Mouse (Mus musculus) forebrain, embryonic 15.5 days (tissue): Measurements from ENCODE around the gene Sirt4. TPM values are rescaled to one million over a fixed set of nuclear protein-coding genes. Genes with fewer than 3 reads are reported as not detected.
"Not testable (repeated sequence)": the region's sequence is repeated elsewhere in the genome, so short reads cannot be mapped to it uniquely, and the experiment has no call there.

Experiments used
- ATAC-seq: fragments of 200-750 bp; cut with Nextera tagmentation; replicated peaks from 2 replicates; pipeline ENCODE4 v1.8.0; 2017; ENCODE audit warnings: mild to moderate bottlenecking, moderate TSS enrichment, moderate library complexity
- H3K27ac ChIP-seq: fragments of 300-500 bp; sonication (generic); replicated peaks from 2 replicates; pipeline ENCODE4 v1.5.1; 2015; ENCODE audit warnings: mild to moderate bottlenecking, inconsistent platforms
- H3K27me3 ChIP-seq: fragments of 300-500 bp; sonication (generic); 2 replicates; pipeline ENCODE4 v1.6.1; 2015; ENCODE audit warnings: inconsistent platforms
- H3K36me3 ChIP-seq: fragments of 300-500 bp; sonication (generic); 2 replicates; pipeline ENCODE4 v1.6.1; 2015; ENCODE audit warnings: mild to moderate bottlenecking, inconsistent platforms
- H3K4me1 ChIP-seq: fragments of 300-500 bp; sonication (generic); 2 replicates; pipeline ENCODE4 v1.6.1; 2015; ENCODE audit warnings: inconsistent platforms
- H3K4me2 ChIP-seq: fragments of 300-500 bp; sonication (generic); replicated peaks from 2 replicates; pipeline ENCODE4 v1.6.1; 2015; ENCODE audit warnings: mild to moderate bottlenecking, inconsistent platforms
- H3K4me3 ChIP-seq: fragments of 300-500 bp; sonication (generic); 2 replicates; pipeline ENCODE4 v1.5.1; 2015; ENCODE audit warnings: mild to moderate bottlenecking, inconsistent platforms
- H3K9ac ChIP-seq: fragments of 300-500 bp; sonication (generic); replicated peaks from 2 replicates; pipeline ENCODE4 v1.6.1; 2015; ENCODE audit warnings: mild to moderate bottlenecking, inconsistent platforms
- H3K9me3 ChIP-seq: fragments of 300-500 bp; sonication (generic); 2 replicates; pipeline ENCODE4 v1.6.1; 2016; ENCODE audit warnings: inconsistent platforms
- WGBS: fragments of 180-500 bp; shearing (Covaris S2); methylation state at CpG from one replicate; pipeline ENCODE4 v1.1.7; 2015; ENCODE audit warnings: mixed read lengths; 5-methylcytosine and 5-hydroxymethylcytosine counted together
- polyA plus RNA-seq: library from polyadenylated mRNA; unstranded; fragments of >200 nt; fragmentation: Nextera tagmentation; extraction: Ambion mirVana; gene quantifications from 2 replicates; pipeline ENCODE4 v1.2.1, GENCODE M21; 2015

The Sirt4 gene
- polyA plus RNA-seq, 1 experiment from 2014 or later = 34.0 TPM

GRCm38 (mm10) chr5:115513246-115513645 lies 28.7 kb upstream of the Sirt4 start:
- no peaks in the 10 kb centered on the region for H3K27me3 ChIP-seq
- peaks cover 33% of the 10 kb centered on the region for H3K4me1 ChIP-seq
- no peak overlapping the region for H3K4me3 ChIP-seq
- H3K4me2 ChIP-seq = no peak overlapping the region
- H3K9me3 ChIP-seq = no peaks in the 10 kb centered on the region
- H3K27ac ChIP-seq = no peak overlapping the region
- ATAC-seq = no peak
- no peak overlapping the region for H3K9ac ChIP-seq
- no peaks in the 10 kb centered on the region for H3K36me3 ChIP-seq
- 97% methylated on average over 14 of the region's 14 CpGs for WGBS

DNA sequence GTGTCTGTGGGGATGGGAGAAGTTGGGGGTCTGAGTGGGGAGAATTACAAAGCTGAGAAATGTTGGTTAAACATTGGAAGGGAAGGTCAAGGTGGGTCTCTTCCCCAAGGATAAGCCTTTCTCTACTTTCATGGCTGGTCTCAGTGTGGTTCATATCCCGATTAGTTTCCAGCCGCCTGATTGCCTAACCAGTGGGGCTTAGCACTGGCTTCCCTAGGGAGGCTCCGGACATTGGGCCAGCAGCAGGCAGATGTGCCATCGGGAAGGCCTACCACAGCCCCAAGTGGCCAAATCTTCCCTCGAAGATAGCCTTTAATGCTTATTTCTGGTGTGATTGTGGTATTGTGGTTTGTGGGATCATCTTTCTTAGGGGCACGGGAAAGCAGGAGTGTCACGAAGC lies 27.9 kb upstream of the Sirt4 start:
- peaks cover 42% of the 10 kb centered on the region for H3K4me1 ChIP-seq
- no peaks in the 10 kb centered on the region for H3K27me3 ChIP-seq
- WGBS = 95% methylated on average over 7 of the region's 7 CpGs
- H3K9me3 ChIP-seq = no peaks in the 10 kb centered on the region
- H3K4me2 ChIP-seq = no peak overlapping the region
- ATAC-seq = no peak
- no peak overlapping the region for H3K9ac ChIP-seq
- no peak overlapping the region for H3K27ac ChIP-seq
- H3K36me3 ChIP-seq = no peaks in the 10 kb centered on the region
- no peak overlapping the region for H3K4me3 ChIP-seq

GRCm38 (mm10) chr5:115509790-115510689 lies 25.5 kb upstream of the Sirt4 start:
- H3K27ac ChIP-seq = peak overlapping the region; percentile 58
- H3K4me3 ChIP-seq = 0 out of 2 replicates have a peak overlapping the region, but pooled peaks have one; percentile 95
- no peak overlapping the region for H3K9ac ChIP-seq
- H3K36me3 ChIP-seq = no peaks in the 10 kb centered on the region
- no peaks in the 10 kb centered on the region for H3K27me3 ChIP-seq
- peak overlapping the region; percentile 83 for H3K4me2 ChIP-seq
- 63% methylated on average over 15 of the region's 15 CpGs for WGBS
- H3K9me3 ChIP-seq = no peaks in the 10 kb centered on the region
- H3K4me1 ChIP-seq = peaks cover 41% of the 10 kb centered on the region
- ATAC-seq = no peak

DNA sequence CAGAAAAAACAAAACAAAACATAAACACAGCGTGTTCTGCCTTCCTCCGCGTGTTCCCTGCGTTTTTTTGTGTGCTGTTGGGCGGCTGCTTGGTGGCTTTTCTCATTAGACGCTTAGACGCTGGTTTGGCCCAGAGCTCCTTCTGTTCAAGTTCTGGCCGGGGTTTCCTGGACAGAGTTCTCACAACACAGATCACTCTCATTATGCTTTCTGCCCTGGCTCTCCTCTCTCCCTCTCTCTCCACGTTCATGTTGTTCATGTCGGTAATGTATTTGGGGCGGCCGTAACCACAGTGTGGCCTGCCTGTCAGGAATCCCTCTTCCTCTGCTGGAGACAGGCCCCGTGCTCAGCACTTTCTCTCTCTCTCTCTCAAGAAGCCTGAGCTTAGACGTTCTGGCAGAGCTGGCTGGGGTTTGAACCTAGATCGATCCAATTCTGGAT lies 24.8 kb upstream of the Sirt4 start:
- Histone ChIP-seq H3K9me3 (no peaks in the 10 kb centered on the region), H3K36me3 (no peaks in the 10 kb centered on the region), H3K4me2 (peak overlapping the region; percentile 83), H3K27ac (peak overlapping the region; percentile 58), H3K4me3 (0 out of 2 replicates have a peak overlapping the region, but pooled peaks have one; percentile 95), H3K4me1 (peaks cover 35% of the 10 kb centered on the region), H3K9ac (no peak overlapping the region), H3K27me3 (no peaks in the 10 kb centered on the region)
- 33% methylated on average over 15 of the region's 15 CpGs for WGBS
- no peak for ATAC-seq

- H3K9me3 ChIP-seq = no peaks in the 10 kb centered on the region
- WGBS = 36% methylated on average over 10 of the region's 10 CpGs
- no peak for ATAC-seq
These were observed 24.3 kb upstream of the Sirt4 start for GRCm38 (mm10) chr5:115508859-115509147.

DNA sequence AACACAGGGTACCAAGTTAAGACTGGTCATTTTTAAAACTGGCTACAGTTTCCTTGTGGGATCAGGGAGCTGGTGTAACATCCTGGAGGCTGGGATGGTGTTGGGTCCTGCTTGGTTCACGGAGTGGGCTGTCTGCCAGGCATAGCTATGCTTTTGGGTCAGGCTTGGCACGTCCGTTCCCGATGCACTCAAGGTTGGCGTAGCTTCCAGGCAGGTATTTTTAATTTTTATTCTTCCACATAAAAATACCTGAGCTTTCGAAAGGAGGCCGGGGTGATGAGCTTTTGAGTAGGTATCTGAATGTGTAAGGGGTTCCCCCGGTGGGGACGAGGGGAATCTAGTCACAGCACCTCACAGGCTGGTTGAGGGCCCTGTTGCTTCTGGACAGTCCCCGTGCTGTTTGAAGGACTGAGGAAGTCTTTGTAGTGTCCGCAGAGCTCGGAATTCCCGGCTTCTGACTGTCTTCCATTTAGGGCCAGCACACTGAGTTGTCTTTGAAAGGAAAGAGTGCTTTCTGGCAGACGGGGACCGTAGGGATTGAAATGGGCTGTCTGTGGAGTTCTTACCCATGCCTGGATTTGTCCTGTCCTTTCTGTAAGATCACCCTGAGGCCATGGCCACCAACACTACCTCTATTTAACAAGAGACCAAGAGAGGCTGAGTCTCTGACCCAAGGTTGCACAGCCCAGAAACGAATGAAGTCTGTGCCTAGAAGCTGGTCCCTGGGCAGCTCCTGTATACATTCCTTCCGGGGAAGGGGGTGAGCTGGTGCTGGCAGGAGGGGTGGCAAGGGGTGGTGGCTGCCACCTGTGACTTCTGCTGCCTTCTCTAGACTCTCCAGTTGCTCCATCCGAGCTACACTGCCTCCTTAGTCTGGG lies 23.7 kb upstream of the Sirt4 start:
- H3K4me1 ChIP-seq = peaks cover 35% of the 10 kb centered on the region
- no peaks in the 10 kb centered on the region for H3K36me3 ChIP-seq
- H3K4me3 ChIP-seq = peak overlapping the region; percentile 95
- H3K4me2 ChIP-seq = peak overlapping the region; percentile 83
- WGBS = 41% methylated on average over 18 of the region's 18 CpGs
- H3K27me3 ChIP-seq = no peaks in the 10 kb centered on the region
- H3K9ac ChIP-seq = peak overlapping the region; percentile 89
- H3K9me3 ChIP-seq = no peaks in the 10 kb centered on the region
- ATAC-seq = no peak
- no peak overlapping the region for H3K27ac ChIP-seq

More at GRCm38 (mm10) chr5:115508859-115509147, 24.3 kb upstream of the Sirt4 start:
- Histone ChIP-seq H3K4me2 (peak overlapping the region; percentile 83), H3K36me3 (no peaks in the 10 kb centered on the region), H3K4me3 (peak overlapping the region; percentile 95; the same call in 1 of the 2 replicates), H3K27me3 (no peaks in the 10 kb centered on the region), H3K4me1 (peaks cover 35% of the 10 kb centered on the region), H3K27ac (no peak overlapping the region), H3K9ac (no peak overlapping the region)

- Histone ChIP-seq H3K9ac (peak overlapping the region; percentile 89), H3K4me3 (peak overlapping the region; percentile 95), H3K27ac (no peak overlapping the region), H3K4me2 (peak overlapping the region; percentile 83), H3K4me1 (peaks cover 35% of the 10 kb centered on the region), H3K9me3 (no peaks in the 10 kb centered on the region), H3K27me3 (no peaks in the 10 kb centered on the region), H3K36me3 (no peaks in the 10 kb centered on the region)
- ATAC-seq = 0 out of 2 replicates have a peak, but pooled peaks have one; percentile 5
- 18% methylated on average over 12 of the region's 12 CpGs for WGBS
These were observed 22.9 kb upstream of the Sirt4 start for GRCm38 (mm10) chr5:115507267-115507980.

DNA sequence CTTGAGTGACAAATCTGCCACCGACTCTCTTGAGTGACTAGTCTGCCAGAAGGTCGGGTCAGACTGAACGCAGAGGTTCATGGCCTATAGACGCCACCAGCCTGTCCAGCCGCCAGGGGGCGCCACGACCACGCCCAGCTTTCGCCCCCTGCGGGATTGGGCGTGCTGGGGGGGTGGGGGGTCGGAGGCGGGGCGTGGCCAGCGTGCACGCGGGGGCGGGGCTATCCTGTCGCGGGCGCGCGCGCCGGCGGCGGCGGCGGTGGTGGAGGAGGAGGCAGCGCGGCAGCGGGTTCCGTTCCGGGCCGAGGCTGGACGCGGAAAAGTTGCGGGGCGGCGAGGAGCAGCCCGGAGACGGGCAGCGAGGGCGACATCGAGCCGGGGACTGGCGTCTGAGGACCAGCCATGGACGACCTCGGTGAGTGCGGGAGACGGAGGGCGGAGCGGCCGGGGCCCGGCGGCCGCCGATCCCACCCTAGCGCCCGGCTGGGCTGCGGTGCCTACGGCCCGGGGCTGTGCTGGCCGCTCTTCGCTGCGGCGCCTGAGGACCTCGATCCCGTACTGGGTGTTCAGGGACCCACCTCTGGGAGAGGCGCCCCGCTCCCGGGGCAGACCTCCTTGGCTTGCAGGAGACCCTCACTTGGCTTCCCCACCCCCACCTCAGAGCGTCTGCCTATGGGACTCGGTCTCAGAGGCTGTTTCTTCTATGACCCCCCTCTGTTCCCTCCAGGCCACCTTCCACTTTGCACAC lies 22.1 kb upstream of the Sirt4 start, which contains the start of gene Pxn:
Pxn (plus strand) TSS at position 223 of the 748 bp plus-strand sequence.
- no peaks in the 10 kb centered on the region for H3K36me3 ChIP-seq
- H3K4me3 ChIP-seq = peak within 1 kb of the TSS; percentile 95
- WGBS = under 1% methylated on average over 62 of the region's 74 CpGs
- no peaks in the 10 kb centered on the region for H3K27me3 ChIP-seq
- H3K4me1 ChIP-seq = peaks cover 35% of the 10 kb centered on the region
- no peaks in the 10 kb centered on the region for H3K9me3 ChIP-seq
- peak within 1 kb of the TSS; percentile 42; the same call in 1 of the 2 replicates for H3K27ac ChIP-seq
- H3K9ac ChIP-seq = peak within 1 kb of the TSS; percentile 89
- peak within 1 kb of the TSS; percentile 83 for H3K4me2 ChIP-seq
- ATAC-seq = peak; percentile 82

- not testable (repeated sequence) for H3K27ac ChIP-seq, ATAC-seq, H3K4me3 ChIP-seq, H3K9me3 ChIP-seq, H3K36me3 ChIP-seq, H3K27me3 ChIP-seq, H3K4me2 ChIP-seq, H3K9ac ChIP-seq
- peaks cover 35% of the 10 kb centered on the region for H3K4me1 ChIP-seq
- 80% methylated on average over 4 of the region's 4 CpGs for WGBS
These were observed 21.1 kb upstream of the Sirt4 start for GRCm38 (mm10) chr5:115505617-115506016.

GRCm38 (mm10) chr5:115503035-115503434 lies 18.5 kb upstream of the Sirt4 start:
- H3K36me3 ChIP-seq = no peaks in the 10 kb centered on the region
- no peaks in the 10 kb centered on the region for H3K27me3 ChIP-seq
- H3K4me1 ChIP-seq = peaks cover 12% of the 10 kb centered on the region
- ATAC-seq = no peak
- H3K4me3 ChIP-seq = no peak overlapping the region
- H3K9me3 ChIP-seq = no peaks in the 10 kb centered on the region
- H3K9ac ChIP-seq = no peak overlapping the region
- H3K27ac ChIP-seq = no peak overlapping the region
- WGBS = 62% methylated on average over 12 of the region's 12 CpGs
- H3K4me2 ChIP-seq = no peak overlapping the region

GRCm38 (mm10) chr5:115500383-115500935 lies 15.9 kb upstream of the Sirt4 start:
- Histone ChIP-seq H3K4me2 (no peak overlapping the region), H3K27ac (no peak overlapping the region), H3K9ac (no peak overlapping the region), H3K4me1 (no peaks in the 10 kb centered on the region), H3K36me3 (no peaks in the 10 kb centered on the region), H3K4me3 (no peak overlapping the region), H3K27me3 (no peaks in the 10 kb centered on the region), H3K9me3 (no peaks in the 10 kb centered on the region)
- ATAC-seq = no peak
- 90% methylated on average over 12 of the region's 12 CpGs for WGBS
